Mouse (Mus musculus) spleen, adult 12 weeks (tissue): Measurements from ENCODE around the gene Olfr1262.

Experiments used
- DNase-seq: peaks from one replicate; pipeline ENCODE4 v3.0.0; 2022; ENCODE audit warnings: low spot score

The Olfr1262 gene

DNA sequence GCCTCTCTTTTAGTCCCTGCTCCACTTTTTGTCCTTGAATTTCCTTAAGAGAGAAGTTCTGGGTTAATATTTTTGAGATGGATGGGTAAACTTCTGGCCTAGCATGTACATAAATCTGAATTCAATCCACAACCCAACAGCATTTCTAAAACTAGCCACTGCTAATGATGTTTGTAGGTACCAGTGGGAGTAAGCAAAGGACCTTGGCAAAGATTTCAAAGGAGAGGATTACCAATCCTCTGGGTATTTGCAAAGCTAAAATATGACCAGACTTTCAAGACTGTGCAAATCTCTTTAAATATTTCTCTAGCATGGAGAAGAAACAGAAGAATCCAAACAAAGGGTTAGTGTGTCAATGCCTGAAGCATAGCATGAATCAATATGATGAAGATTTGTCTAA, at the start of gene Olfr1262:
Olfr1262 (plus strand) TSS at position 301 of the 400 bp plus-strand sequence.
- DNase-seq, result no peak

DNA sequence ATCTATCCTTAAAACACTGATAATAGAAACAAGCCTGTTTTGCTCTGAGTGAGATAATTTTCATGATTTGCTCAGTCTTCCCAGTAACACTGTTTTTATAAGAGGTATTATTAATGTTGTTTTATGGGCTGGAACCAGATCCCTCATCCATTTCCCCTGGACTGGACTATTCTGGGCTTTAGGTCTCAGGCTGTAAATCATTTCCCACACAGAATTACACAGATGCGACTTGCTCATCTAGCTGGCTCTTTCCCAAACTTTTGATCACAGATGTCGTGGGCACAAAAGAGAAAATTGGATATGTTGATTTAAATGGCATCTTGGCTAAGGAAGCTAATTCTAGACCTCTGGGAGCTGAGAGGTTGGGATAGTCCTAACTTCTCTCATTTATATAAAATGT, 25.8 kb upstream of the Olfr1262 start, which contains the start of gene Olfr1260:
Olfr1260 (plus strand) TSS at position 157 of the 400 bp plus-strand sequence.
- no peak for DNase-seq

DNA sequence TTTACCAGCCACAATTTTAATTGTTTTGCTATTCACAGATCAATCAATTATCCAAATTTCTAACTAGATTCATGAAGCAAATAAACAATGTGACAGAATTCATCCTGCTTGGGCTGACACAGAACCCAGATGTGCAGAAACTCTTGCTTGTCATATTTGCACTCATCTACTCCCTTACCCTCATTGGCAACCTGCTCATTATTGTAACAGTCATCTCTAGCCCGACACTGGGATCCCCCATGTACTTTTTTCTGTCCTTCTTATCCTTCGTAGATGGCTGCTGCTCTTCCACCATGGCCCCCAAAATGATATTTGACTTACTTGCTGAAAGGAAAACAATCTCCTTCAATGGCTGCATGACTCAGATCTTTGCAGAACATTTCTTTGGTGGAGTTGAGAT, 22.2 kb upstream of the Olfr1262 start:
- no peak for DNase-seq

DNA sequence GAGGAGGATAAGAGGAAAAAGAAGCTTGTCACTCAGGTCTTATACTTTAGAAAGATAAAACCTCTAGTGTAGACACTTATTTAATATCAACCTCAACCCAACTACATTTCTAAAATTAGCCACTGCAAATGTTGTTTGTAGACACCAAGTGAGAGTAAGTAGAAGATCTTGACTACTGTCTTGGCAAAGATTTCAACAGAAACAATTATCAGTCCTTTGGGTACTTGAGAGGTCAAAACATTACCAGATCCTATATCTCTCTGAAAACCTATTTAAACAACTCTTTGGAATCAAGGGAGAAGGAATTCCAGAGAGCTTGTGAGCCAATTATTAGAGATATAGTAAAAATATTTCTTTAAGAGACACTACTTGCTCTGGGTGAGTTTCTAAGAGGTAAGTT, 9.0 kb upstream of the Olfr1262 start, which contains the start of gene Olfr1261:
Olfr1261 (plus strand) TSS at position 301 of the 400 bp plus-strand sequence.
- no peak for DNase-seq

DNA sequence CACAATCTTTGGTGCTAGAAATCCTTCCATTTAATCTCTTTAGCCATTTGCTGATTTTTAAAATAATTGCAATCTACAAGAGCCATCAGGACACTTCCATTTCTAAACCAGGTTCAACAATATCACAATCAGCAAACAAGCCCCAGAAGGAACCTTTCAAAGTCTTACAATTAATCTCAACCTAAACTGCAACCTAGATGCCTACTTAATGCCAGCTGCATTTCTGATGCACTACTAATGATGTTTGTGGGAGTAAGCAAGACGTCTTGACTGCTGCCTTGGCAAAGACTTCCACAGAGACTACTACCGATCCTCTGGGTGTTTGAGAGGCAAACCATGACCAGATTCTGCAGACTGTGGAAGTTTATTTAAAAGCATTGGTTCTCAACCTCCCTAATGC, 11.9 kb downstream of the Olfr1262 start, which contains the start of gene Olfr1263:
Olfr1263 (plus strand) TSS at position 301 of the 400 bp plus-strand sequence.
- no peak for DNase-seq

DNA sequence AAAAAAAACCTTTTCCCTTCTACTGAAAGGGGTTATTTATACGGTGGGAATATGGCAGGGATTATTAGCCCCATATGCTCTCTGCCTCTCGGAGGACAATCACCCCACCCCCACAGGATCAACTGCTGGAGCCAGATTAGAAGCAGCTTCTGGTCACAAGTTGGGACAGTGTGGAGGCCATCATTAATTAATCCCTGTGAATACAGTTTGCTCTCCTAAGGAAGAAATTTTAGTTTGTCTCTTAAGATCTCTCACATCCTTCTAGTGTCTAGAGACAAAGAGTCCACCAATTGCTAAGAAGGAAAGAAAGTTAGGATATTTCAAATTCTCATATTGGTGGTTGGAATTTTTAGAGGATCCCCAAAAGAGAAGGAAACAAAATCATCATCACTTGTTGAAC, 25.5 kb downstream of the Olfr1262 start, which contains the start of gene Olfr1264:
Olfr1264 (minus strand) TSS at position 101 of the 400 bp plus-strand sequence.
- DNase-seq, result no peak

DNA sequence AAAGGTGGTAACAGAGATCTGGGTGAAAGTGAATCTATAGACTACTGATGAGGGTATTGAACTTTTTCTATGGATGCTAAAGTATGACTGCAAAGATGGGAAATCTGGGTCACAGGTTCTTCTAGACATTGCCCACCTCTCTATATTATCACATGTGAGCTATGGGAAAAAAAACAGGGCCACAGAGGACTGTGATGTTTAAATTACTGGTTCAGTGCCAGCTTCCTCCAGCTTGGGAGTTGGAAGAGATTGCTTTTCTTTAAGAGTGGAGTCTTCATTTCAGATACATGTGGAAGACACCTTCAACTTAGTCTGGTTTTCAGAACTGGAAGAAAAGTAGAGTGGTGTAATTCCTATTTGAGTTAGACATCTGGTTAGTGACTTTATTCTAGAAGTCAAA, 35.1 kb downstream of the Olfr1262 start, which contains the start of gene Olfr1265:
Olfr1265 (plus strand) TSS at position 301 of the 400 bp plus-strand sequence.
- DNase-seq, result no peak
